Mouse (Mus musculus) liver, adult 2 months (tissue): Measurements from ENCODE around the gene Bco1. TPM values are rescaled to one million over a fixed set of nuclear protein-coding genes. Genes with fewer than 3 reads are reported as not detected.

Source experiments
- DNase-seq: peaks from one replicate; pipeline ENCODE4 v3.0.0-alpha.2; 2011; ENCODE audit warnings: low read depth, low spot score; ENCODE audit errors: extremely low read depth
- H3K27ac ChIP-seq: fragments of 200-500 bp; replicated peaks from 2 replicates; pipeline ENCODE4 v1.5.1; 2012; ENCODE audit warnings: low read depth, mild to moderate bottlenecking, control low read depth, inconsistent platforms, low read length; ENCODE audit not compliant: insufficient read depth
- H3K27me3 ChIP-seq: fragments of 200-500 bp; 2 replicates; pipeline ENCODE4 v1.6.1; 2012; ENCODE audit warnings: mild to moderate bottlenecking, moderate library complexity, low read length, inconsistent platforms; ENCODE audit not compliant: control insufficient read depth, insufficient read depth
- H3K36me3 ChIP-seq: fragments of 200-500 bp; 2 replicates; pipeline ENCODE4 v1.6.1; 2012; ENCODE audit warnings: low read length, inconsistent platforms; ENCODE audit not compliant: control insufficient read depth, insufficient read depth
- H3K4me1 ChIP-seq: fragments of 200-500 bp; 2 replicates; pipeline ENCODE4 v1.6.1; 2011; ENCODE audit warnings: low read length; ENCODE audit not compliant: control insufficient read depth, insufficient read depth
- H3K4me3 ChIP-seq: fragments of 200-500 bp; 2 replicates; pipeline ENCODE4 v1.5.1; 2011; ENCODE audit warnings: low read depth, mild to moderate bottlenecking, control low read depth, low read length, moderate library complexity; ENCODE audit not compliant: insufficient read depth
- H3K79me2 ChIP-seq: fragments of 200-500 bp; 2 replicates; pipeline ENCODE4 v1.6.1; 2012; ENCODE audit warnings: inconsistent platforms, mild to moderate bottlenecking, low read length, moderate library complexity; ENCODE audit not compliant: control insufficient read depth, insufficient read depth
- H3K9ac ChIP-seq: fragments of 200-500 bp; 2 replicates; pipeline ENCODE4 v1.6.1; 2012; ENCODE audit warnings: low read depth, mild to moderate bottlenecking, control low read depth, inconsistent platforms, low read length
- CTCF ChIP-seq: fragments of 200-500 bp; IDR thresholded peaks from 2 replicates; pipeline ENCODE4 v1.5.1; 2011; ENCODE audit warnings: low read depth, low read length, control low read depth
- POLR2A ChIP-seq: fragments of 200-500 bp; IDR thresholded peaks from 2 replicates; pipeline ENCODE4 v1.6.1; 2011; ENCODE audit warnings: low read length, control low read depth; ENCODE audit not compliant: insufficient read depth; ENCODE audit errors: extremely low read depth
- WGBS: fragments of 180-500 bp; shearing (Covaris S2); methylation state at CpG from one replicate; pipeline ENCODE4 v1.1.7; 2018; 5-methylcytosine and 5-hydroxymethylcytosine counted together
- polyA plus RNA-seq: library from polyadenylated mRNA; depleted of rRNA; stranded (reverse); fragments of >200 nt; gene quantifications from 2 replicates; pipeline ENCODE4 v1.2.3, GENCODE M21; 2012
- total RNA-seq: library from RNA; depleted of rRNA; stranded (reverse); fragments of >200 nt; gene quantifications from 2 replicates; pipeline ENCODE4 v1.2.3, GENCODE M21; 2014

Gene Bco1
- total and polyA plus RNA-seq, 2 experiments, result 4.0 to 7.2 TPM

GRCm38 (mm10) chr8:117158135-117158761 lies 62.6 kb downstream of the Bco1 start, which contains the start of gene Gan:
Gene Gan, plus strand, starts transcription at chr8:117158135.
- H3K27ac ChIP-seq, result peak within 1 kb of the TSS; percentile 78
- no peaks in the 10 kb centered on the region for H3K36me3 ChIP-seq
- WGBS, result under 1% methylated on average over 56 of the region's 65 CpGs

GRCm38 (mm10) chr8:117159031-117159430 lies 63.4 kb downstream of the Bco1 start:
- Histone ChIP-seq H3K79me2 (peaks cover 26% of the 10 kb centered on the region; the same call in 1 of the 2 replicates), H3K36me3 (no peaks in the 10 kb centered on the region), H3K27me3 (no peaks in the 10 kb centered on the region), H3K27ac (no peak overlapping the region), H3K4me3 (no peak overlapping the region), H3K9ac (no peak overlapping the region), H3K4me1 (peaks cover 11% of the 10 kb centered on the region)
- WGBS, result 17% methylated on average over 5 of the region's 5 CpGs
- no peak for TF ChIP-seq CTCF
- TF ChIP-seq POLR2A, result no peak
- peak; percentile 80 for DNase-seq

More at GRCm38 (mm10) chr8:117158135-117158761, 62.6 kb downstream of the Bco1 start, which contains the start of gene Gan:
- DNase-seq, result peak; percentile 20
- Histone ChIP-seq H3K27me3 (no peaks in the 10 kb centered on the region), H3K4me3 (peak within 1 kb of the TSS; percentile 65), H3K9ac (peak within 1 kb of the TSS; percentile 80), H3K79me2 (peaks cover 24% of the 10 kb centered on the region; the same call in 1 of the 2 replicates), H3K4me1 (peaks cover 11% of the 10 kb centered on the region)
- TF ChIP-seq CTCF (no peak), POLR2A (no peak)

GRCm38 (mm10) chr8:117164912-117165311 lies 69.3 kb downstream of the Bco1 start:
- H3K27me3 ChIP-seq, result no peaks in the 10 kb centered on the region
- no peak overlapping the region for H3K9ac ChIP-seq
- H3K27ac ChIP-seq, result no peak overlapping the region
- H3K79me2 ChIP-seq, result peaks cover 21% of the 10 kb centered on the region
- H3K4me3 ChIP-seq, result no peak overlapping the region
- TF ChIP-seq CTCF (no peak), POLR2A (no peak)
- 80% methylated on average over 4 of the region's 4 CpGs for WGBS
- no peak for DNase-seq
- H3K36me3 ChIP-seq, result no peaks in the 10 kb centered on the region
- no peaks in the 10 kb centered on the region for H3K4me1 ChIP-seq

DNA sequence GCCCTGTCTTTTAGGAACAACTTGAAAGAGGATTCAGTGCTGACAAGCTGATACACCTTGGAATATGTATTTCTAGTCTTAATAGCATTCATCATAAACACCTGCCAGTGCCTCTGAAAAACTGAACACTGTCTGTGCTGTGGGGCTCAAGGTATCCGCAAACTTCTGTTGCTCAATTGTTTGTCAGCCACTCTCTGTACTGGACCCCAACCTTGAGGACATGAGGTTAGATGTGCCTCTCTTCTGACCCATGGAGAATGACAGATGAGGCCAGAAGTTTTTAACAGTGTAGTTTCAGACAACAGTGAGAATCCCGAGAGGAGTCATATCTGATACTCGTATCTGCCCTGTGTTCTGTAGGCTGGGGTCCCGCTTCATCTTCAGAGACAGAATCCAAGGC lies 69.9 kb downstream of the Bco1 start:
- H3K9ac ChIP-seq, result no peak overlapping the region
- TF ChIP-seq POLR2A, result no peak
- TF ChIP-seq CTCF, result no peak
- no peak overlapping the region for H3K4me3 ChIP-seq
- H3K36me3 ChIP-seq, result no peaks in the 10 kb centered on the region
- peak; percentile 31 for DNase-seq
- no peaks in the 10 kb centered on the region for H3K27me3 ChIP-seq
- no peak overlapping the region for H3K27ac ChIP-seq
- WGBS, result 66% methylated on average over 4 of the region's 4 CpGs
- peaks cover 21% of the 10 kb centered on the region for H3K79me2 ChIP-seq
- H3K4me1 ChIP-seq, result no peaks in the 10 kb centered on the region

GRCm38 (mm10) chr8:117166515-117166914 lies 70.9 kb downstream of the Bco1 start:
- WGBS, result 83% methylated on average over 2 of the region's 2 CpGs
- no peak overlapping the region for H3K9ac ChIP-seq
- H3K79me2 ChIP-seq, result peaks cover 15% of the 10 kb centered on the region
- no peak overlapping the region for H3K27ac ChIP-seq
- no peak for DNase-seq
- no peaks in the 10 kb centered on the region for H3K36me3 ChIP-seq
- H3K4me1 ChIP-seq, result peaks cover 2% of the 10 kb centered on the region; the same call in 1 of the 2 replicates
- no peak for TF ChIP-seq CTCF
- no peak for TF ChIP-seq POLR2A
- no peak overlapping the region for H3K4me3 ChIP-seq
- no peaks in the 10 kb centered on the region for H3K27me3 ChIP-seq

DNA sequence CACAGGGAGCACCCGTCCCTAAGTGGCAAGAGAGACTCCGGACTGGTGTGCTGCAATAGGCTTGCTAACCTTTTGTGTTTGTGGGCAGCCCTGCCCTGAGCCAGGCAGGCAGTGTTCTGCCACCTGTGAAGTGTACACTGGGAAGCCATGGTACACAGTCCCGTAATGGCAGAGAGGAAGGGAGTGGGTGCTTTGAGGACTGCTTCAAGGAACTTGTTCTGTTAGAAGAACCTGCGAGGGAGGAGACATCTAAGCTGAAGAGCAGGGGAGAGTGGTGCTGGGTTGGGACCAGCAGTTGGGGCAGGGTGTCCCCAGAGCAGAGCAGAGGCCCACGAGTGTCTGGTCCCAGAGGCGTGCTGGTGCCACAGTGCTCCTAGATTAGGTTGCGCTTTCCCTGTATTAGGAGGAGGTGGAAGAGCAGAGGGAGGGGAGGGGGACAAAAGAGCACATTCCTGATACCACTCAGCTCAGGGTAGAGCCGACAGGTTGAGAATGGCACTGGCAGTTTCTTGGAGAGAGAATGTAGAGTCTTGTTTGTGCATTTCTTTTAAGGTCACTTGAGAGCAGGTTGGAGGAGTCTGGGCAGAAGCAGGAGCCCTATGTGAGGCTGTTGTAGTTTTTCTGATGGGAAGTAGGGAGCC lies 71.7 kb downstream of the Bco1 start:
- TF ChIP-seq POLR2A (no peak), CTCF (no peak)
- H3K4me1 ChIP-seq, result peaks cover 6% of the 10 kb centered on the region
- no peak overlapping the region for H3K9ac ChIP-seq
- DNase-seq, result no peak
- WGBS, result 85% methylated on average over 8 of the region's 8 CpGs
- H3K4me3 ChIP-seq, result no peak overlapping the region
- H3K27ac ChIP-seq, result no peak overlapping the region
- no peaks in the 10 kb centered on the region for H3K27me3 ChIP-seq
- H3K36me3 ChIP-seq, result no peaks in the 10 kb centered on the region
- peaks cover 16% of the 10 kb centered on the region for H3K79me2 ChIP-seq
